Mouse (Mus musculus) frontal cortex, postnatal 10 days (tissue): ENCODE measurements around the gene Klf6.

Source experiments
- DNase-seq, 2 experiments: peaks; one replicate each; pipeline ENCODE4 v3.0.0; 2022; ENCODE audit warnings: low spot score in 2 of 2, mixed read lengths in 1 of 2

Klf6 gene

DNA sequence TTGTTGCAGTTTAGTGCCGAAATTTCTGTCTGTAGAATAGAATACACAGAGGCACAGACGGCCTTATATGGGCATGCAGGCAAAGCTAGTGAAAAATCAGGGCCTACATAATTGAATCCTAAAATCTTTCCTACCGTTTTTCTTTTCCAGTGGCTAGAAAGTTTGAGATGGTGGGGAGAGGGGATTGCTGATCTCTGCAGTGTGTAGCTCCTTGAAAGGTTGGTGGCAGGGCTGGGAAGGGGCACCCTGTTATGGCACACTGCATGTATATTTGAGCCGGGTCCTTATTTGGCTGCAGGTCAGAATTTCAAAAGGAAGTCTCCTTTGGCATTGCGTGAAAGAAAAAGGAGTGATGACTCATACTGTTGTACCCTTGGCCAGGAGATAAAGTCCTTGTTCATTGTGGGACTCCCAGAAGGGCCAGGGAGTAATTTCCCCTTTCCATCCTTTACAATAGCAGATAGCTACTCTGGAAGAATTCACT, 2.2 kb downstream of the Klf6 start:
- DNase-seq, result no peak

DNA sequence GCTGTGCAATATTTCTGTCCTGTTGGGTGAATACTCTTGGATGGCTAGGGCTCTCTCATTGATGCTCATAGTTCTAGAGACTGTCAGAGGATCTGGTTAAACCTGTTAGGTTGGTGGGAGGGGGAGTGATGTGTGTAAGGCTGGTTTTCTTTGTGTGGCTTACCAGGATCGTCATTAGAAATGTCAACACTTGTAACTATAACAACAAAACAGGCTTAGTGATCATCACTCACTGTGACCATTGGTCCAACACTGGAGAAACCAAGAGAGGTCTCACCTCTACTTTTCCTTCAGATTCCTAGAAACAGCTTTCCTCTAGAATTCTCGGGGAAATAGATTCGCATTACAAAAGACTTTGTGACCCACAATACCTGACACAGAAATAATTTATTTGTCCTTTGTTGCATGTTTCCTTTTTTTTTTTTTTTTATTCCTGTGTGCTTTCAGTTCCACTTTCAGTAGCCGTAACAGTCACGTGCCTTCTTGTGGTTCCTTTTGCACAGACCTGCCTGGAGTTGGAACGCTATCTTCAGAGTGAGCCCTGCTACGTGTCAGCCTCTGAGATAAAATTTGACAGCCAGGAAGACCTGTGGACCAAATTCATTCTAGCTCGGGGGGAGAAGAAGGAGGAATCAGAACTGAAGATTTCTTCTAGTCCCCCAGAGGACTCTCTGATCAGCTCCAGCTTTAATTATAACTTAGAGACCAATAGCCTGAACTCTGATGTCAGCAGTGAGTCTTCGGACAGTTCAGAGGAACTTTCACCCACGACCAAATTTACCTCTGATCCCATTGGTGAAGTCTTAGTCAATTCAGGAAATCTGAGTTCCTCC, 3.2 kb downstream of the Klf6 start:
- no peak for DNase-seq

DNA sequence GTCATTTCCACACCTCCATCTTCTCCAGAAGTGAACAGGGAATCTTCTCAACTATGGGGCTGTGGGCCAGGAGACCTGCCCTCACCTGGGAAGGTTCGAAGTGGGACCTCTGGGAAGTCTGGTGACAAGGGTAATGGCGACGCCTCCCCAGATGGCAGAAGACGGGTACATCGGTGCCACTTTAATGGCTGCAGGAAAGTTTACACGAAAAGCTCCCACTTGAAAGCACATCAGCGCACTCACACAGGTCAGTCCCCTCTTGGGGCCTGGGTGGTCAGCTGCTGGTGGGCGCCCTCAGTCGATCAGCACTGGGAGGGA, 3.8 kb downstream of the Klf6 start:
- no peak for DNase-seq

DNA sequence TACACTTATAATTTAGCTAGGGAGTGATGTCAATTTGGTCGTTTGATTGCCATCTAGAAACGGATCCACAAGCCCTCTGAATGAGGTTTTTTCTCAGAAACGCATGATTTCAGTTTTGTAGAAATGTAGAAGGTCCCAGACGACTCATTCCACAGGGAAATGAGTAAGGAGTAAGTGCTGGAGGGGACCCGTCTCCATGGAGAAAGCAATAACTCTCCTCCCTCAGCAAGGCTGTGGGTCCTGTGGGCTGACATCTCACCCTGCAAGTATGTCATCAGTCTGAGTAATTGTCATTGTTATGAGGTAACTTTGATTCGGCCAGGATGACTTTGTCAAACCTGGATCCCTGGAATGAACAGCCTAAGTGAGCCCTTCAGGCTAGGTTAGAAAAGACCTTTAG, 4.8 kb downstream of the Klf6 start:
- no peak for DNase-seq

DNA sequence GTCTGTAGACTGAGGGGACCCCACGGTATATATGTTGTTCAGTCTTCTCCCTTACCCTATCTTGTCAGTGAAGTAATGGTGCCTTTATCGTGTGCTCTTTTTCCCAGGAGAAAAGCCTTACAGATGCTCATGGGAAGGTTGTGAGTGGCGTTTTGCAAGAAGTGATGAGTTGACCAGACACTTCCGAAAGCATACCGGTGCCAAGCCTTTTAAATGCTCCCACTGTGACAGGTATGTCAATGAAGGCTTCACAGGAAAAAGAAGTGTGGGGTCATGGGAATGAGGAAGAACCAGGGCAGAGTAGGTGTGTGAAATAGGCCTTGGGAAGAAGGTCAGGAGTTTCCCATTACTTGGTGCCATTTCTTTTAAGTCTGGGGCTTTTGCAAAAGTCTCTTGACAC, 5.2 kb downstream of the Klf6 start:
- no peak for DNase-seq

DNA sequence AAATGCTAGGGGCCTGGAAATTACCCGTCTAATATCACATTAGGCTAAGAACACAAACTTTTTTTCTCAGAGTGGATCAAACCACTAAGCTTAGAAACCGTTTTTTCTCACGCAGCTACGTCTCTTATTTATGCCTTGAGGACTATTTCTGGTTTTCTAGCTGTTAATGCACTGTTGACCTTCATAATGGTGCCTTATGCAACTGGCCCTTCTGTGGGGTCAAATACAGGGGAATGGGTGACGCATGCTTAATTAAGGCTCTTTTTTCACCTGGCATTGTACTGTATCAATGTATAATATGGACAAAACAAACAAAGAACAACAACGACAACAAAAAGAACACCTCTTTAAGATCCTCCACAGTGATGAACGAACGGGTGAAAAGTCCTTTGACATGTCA, 7.1 kb downstream of the Klf6 start:
- DNase-seq, result no peak

DNA sequence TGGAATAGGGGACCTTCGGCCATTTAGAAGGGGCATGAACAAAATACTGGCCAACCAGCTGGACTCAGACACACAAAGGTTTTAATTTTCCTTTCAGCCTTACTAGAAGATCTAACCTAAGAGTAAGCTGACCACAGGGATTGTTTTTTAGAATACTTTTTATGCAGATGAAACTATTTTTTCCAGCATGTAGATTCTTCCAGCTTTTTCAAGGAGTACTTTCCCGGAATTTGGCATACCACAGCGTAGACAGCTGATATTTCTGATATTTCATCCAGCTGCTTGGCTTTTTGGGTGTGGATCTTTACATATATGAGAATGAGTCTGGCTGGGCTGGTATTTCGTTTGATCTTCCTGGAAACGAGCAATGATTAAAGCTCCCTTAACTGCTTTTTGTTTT, 8.2 kb downstream of the Klf6 start:
- no peak for DNase-seq

DNA sequence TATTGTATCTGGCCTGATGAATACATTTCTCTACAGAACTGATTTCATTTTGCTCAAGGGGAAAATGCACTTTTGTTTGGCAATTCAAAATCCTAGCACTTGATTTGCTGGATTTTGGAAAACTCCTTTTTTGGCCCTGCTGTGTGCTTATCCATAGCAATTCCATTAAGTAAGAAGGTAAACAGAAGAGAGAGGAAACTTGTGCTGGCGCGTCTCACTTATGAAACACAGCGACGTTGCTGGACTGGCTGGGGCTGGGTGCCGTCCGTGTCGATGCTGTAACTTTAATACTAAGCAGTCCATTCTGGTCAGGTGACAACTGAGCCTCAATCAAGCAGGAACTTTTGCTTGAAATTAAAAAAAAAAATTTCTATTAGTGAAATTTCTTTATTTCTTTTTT, 8.6 kb downstream of the Klf6 start:
- DNase-seq, result no peak

DNA sequence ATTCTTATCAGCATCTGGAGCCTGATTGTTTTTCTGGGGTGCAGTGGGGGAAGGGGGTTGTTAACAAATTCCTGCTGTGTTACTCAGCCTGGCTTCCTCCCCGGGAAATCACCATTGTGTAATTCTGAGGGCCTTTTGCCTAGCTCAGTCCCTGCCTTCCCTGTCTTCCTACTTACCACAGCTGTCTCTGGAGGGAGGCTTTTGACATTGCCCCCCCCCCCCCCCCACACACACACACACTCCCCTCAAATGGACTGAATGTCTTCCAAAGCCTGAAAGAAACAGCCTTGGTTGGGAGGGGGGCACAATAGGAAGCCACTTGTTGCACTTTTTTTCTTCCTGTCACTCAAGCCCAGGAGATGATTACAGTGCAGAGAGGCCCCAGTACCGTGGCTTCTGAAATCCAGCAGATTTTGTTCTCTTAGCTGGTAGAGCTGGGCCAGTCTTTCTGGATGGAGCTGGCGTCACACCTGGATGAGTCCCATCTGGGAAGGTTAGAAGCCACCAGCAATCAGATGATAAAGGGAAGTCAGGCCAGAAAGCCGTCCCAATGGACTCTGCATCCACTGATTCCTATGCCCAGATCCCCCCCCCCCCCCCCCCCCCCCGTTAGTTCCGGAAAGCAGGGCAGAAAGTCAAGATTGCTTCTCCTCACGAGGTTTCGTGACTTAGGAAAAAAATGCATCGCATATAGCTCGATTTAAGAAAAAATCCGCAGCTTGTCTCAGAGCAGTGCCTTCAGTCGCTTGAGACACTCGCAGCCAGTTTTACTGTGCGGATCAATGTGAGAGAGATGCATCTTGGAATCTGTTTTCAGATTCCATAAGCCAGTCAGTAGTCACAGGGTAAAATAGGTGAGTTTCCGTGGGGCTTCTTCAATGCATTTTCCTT, 9.3 kb downstream of the Klf6 start:
- no peak for DNase-seq

DNA sequence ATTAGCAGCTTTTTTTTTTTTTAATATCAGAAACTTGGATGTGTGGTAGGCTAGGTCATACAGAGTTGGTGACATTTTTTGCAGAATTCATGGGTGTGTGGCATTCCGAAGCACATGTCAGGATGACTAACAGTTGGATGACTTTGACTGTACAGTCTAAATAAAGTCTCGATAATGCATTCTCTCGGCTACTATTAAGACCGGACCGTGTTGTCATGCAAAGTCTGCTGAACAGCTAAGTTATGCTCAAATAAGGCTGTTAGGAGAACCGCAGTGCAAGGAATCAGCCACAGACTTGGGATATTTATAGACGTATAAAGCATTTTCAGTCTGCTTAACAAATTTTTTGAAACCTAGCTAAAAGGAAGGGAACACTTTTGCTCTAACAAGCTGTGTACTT, 10.1 kb downstream of the Klf6 start:
- DNase-seq, result no peak

DNA sequence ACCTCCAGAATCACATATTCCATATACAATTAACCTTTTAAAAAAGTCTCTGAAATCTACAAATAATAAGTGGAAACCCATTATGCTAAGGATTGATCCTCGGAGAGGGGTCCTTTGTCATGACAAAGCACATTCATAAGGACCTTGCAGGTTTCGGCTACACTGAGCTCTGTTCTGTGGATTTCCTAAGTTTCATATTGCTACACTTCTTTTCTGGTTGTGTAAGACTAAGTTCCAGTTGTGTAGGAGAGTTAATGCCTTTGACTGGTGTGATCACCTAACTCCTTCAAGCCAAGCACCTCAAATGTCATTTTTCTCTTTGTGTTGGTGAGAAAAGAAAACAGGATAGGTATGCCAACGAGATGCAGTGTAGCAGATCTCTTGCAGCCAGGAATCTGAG, 12.4 kb downstream of the Klf6 start:
- no peak for DNase-seq

DNA sequence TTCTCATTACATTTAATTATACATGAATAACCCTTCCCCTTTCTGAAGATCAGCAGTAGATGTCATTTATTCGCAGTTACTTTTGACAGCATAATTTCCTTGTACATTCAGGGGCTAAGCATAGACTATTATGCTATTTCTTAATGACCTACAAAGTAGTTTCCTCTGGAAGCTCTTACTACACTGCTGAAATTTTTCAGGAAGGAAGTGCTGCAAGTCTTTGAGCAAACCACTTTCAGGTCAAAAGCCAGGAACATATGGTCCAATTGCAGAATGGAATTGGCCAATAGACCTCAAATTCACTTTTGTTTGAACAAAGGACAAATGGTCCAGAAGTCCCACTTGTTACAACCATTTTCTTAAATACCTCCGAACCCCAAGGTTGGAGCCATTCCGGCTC, 14.2 kb downstream of the Klf6 start:
- no peak for DNase-seq

DNA sequence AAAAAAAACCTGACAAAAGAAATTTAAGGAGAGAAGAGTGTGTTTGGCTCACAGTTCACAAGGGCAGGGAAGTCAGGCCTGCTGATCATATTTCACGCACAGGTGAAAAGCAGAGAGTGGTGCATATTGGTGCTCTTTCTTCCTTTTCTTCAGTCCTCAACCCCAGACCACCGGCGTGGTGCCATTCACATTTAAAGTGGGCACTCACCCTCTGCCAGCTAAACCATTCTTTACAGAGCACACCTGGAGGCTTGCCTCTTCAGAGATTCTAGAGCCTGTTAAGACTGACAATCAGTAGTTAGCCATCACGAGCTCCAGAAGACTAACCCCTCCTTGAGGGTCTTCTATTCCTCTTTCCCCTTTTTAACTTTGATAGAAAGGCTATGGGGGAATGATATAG, 17.5 kb downstream of the Klf6 start:
- no peak for DNase-seq

DNA sequence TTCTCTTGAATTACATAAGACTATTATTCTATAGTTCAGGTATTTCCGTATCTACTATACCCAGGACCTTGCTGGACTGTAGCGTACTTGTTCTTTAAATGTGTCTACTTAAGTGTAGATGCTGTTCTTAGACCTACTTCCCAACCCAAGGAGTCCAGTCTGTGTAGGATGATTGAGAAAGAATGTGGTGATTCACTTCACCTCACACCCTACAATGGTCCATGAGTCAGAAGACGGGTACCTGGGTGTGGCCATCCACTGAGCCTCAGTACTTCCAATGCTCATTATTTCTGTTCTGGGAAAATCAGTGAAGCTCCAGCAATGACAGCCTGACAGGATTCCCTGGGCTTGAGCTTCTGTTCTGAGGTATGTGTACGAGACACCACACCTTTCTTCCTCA, 25.5 kb downstream of the Klf6 start:
- DNase-seq, result no peak

DNA sequence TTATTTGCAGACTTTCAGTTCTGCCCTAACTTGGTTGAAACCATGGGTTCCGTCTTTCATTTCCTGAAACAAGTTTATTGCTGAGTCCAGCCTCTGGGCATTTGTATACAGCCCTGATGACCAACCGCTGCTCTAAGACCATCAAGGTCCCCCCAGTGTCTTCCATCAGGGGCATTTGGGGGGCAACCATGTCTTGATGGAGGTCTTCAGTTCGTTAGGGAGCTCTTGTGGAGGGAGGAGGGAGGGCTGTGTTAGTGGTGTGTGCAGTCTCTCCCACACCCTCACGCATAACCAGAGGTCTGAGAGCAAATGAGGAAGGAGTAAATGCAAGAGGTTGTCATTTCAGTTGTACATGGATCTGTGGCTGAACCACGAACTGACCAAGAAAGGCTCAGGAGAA, 26.9 kb downstream of the Klf6 start:
- DNase-seq, result no peak

DNA sequence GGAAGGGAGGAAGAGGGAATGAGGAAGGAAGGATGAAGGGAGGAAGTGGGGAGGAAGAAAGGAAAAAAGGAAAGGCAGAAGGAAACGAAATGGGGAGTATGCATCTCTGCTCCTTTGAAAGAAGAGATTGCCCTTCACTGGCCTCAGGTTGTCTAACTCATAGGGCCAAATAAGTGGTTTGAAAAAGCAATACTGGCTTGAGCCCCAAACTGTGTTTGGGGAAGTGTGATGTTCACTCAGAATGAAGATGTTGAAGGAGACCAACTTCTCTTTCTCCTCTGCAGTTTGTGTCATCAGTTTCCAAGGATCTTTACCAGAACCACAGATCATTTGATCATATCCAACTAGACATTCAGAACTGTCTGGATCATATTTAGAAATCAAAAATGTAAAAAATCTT, 27.4 kb downstream of the Klf6 start:
- DNase-seq, result no peak

DNA sequence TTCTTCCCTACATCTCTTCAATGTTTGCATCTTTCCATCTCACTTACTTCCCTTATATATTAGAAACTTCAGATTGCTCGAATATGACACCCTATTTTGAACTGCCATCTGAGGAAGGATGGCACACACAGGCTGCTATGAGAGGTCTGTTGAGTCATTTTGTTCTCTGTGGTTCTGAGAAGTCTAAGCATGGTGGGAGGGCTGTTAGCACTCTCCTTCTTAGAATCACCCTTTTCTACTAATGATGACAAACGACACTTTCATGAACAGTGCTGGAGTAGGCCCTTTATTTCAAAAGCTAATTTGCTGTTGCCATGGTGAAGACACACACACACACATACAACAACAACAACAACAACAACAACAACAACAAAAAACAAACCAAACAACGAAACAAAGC, 28.8 kb downstream of the Klf6 start:
- no peak for DNase-seq

DNA sequence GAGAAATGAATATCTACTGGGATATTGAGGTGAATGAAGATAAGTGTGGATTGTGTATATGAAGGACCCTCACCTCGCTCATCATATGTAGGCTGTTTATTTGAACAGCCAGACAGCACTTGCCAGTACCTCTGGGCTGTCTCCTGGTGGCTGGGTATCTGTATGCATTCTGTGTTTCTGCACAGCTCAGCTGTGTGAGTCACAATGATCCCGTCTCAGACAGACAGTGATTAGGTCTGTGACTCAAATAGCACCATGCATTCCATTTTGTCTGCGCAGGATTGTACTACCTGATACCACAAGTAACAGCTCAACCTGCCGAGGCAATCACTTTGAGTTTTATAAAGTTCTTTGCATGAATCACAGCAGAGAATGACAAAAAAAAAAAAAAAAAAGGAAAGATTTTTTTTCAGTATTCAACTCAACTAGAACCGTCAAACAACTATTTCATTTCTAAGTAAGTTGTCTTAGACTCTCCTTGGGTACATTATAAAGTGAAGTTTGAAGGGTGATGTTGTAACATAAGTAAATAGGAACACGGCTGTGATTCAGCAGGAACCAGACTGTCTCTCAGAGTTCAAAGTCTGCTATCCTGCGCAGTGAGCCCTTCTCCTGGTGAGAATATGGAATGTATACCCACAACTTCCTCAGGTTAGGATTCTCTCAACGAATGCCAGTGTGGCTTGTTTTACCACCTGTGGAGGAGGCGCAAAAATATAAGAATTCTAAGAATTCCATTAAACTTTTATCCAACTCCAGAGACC, 31.6 kb downstream of the Klf6 start:
- DNase-seq, result no peak

DNA sequence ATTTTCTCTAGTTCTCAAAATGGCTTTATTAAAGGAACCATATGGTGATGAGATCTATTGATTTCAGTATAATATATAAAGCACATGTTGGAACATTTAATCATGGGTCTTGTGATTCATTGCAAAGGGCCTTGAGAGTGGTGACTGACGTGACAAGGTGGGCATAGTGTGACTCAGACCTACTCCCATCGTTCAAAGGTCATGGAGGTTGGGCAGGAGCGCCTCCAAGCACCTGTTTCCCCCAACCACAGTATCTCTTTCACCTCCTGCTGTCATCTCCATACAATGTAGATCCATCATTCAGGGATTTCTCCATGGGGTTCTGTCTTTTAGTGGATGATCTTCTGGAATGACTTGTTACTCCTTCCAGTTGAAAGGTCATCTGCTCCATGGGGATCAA, 33.6 kb downstream of the Klf6 start:
- no peak for DNase-seq

DNA sequence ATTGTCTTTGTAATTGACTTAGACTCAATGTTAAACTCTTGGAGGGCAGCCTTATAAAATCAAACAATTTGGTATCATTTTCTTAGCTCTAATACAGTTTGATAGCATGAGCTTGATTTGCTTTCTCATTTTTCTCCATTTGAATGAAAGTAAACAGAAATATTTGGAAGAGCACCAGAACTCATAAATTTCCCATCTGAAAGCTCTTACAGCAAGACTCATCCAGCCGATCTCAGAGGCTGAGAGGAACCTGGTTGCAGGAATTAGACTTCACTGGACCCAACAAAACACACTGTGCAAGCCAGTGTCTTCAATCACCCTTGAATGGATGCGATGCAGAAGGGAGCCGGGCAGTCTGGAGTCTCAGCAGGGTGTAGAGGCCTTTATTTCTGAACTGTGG, 34.6 kb downstream of the Klf6 start:
- DNase-seq, result no peak

DNA sequence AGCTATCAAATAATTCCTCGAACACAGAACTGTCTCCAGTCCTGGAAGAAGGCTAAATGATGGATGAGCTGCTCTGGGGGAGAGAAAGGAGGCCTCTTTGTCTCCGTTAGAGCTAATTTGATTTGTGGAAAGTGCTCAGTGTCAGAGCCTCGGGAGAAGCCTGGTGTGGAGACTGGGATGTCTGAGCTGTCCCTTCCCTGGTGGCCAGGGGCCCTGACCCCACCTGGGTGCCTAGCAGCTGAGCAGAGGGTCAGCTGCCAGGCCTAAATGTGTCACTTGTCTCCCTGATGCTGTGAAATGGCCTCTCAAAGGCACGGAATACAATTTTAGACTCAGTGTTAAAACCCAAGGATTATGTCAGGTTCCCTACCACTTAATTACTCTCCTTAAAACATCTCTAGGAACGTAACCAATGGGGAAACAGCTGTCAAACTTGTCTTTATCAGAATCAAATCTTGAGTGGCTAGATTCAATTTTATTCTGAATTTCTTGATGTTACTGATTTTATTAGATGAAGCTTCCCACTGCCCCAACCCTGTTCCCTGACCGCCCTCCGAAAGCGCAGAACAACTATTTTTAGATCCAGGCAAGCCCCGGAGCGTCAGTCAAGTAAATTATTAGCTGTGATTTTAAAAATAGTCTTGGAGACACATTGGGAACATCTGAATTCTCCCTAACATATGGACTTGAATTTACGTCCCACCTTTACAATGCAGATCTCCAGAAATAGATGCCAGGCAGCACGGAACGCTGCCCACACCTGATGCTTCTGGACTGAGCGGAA, 36.1 kb downstream of the Klf6 start:
- DNase-seq, result no peak

DNA sequence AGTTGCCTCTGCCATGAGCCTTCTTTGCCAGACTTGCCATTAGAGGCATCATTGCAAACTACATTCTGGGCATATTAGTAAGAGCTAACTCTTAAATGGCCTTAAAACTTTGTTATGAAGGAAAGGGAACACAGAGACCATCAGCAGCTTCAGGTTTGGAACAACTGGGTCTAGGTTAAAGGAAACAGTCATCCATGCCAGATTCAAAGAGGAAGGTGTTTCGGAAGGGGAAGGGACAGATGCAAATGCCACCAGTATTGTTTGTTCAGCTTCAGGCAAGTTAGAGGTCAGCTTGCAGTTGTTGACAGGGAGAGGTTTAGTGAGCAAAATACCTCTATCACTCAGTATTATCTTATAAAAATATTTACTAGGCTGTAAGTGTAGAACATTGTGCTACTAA, 37.7 kb downstream of the Klf6 start:
- no peak for DNase-seq
